Mouse (Mus musculus) hindbrain, embryonic 10.5 days (tissue): Measurements from ENCODE around the gene Aox1. TPM values are rescaled to one million over a fixed set of nuclear protein-coding genes. Genes with fewer than 3 reads are reported as not detected.

Experiments
- DNase-seq: peaks from one replicate; pipeline ENCODE4 v3.0.0-alpha.2; 2017; ENCODE audit warnings: low spot score
- H3K27ac ChIP-seq: fragments of 300-500 bp; sonication (generic); 2 replicates; pipeline ENCODE4 v1.5.1; 2016; ENCODE audit warnings: mild to moderate bottlenecking, moderate library complexity
- H3K27me3 ChIP-seq: fragments of 300-500 bp; sonication (generic); 2 replicates; pipeline ENCODE4 v1.6.1; 2016; ENCODE audit warnings: mild to moderate bottlenecking; ENCODE audit not compliant: poor library complexity, insufficient read depth, severe bottlenecking
- H3K36me3 ChIP-seq: fragments of 300-500 bp; sonication (generic); 2 replicates; pipeline ENCODE4 v1.6.1; 2016; ENCODE audit warnings: mild to moderate bottlenecking, moderate library complexity
- H3K4me1 ChIP-seq: fragments of 300-500 bp; sonication (generic); replicated peaks from 2 replicates; pipeline ENCODE4 v1.6.1; 2016; ENCODE audit warnings: mild to moderate bottlenecking
- H3K4me3 ChIP-seq: fragments of 300-500 bp; sonication (generic); 2 replicates; pipeline ENCODE4 v1.5.1; 2016; ENCODE audit warnings: mild to moderate bottlenecking, moderate library complexity
- H3K9me3 ChIP-seq: fragments of 300-500 bp; sonication (generic); 2 replicates; pipeline ENCODE4 v1.6.1; 2016; ENCODE audit warnings: mild to moderate bottlenecking, moderate library complexity
- WGBS: fragments of 180-500 bp; shearing (Covaris S2); methylation state at CpG from one replicate; pipeline ENCODE4 v1.1.7; 2016; 5-methylcytosine and 5-hydroxymethylcytosine counted together
- polyA plus RNA-seq: library from polyadenylated mRNA; unstranded; fragments of >200 nt; fragmentation: Nextera tagmentation; extraction: Ambion mirVana; gene quantifications from 2 replicates; pipeline ENCODE4 v1.2.1, GENCODE M21; 2016

The Aox1 gene
- polyA plus RNA-seq, 1 experiment from 2014 or later: 0.03 TPM

DNA sequence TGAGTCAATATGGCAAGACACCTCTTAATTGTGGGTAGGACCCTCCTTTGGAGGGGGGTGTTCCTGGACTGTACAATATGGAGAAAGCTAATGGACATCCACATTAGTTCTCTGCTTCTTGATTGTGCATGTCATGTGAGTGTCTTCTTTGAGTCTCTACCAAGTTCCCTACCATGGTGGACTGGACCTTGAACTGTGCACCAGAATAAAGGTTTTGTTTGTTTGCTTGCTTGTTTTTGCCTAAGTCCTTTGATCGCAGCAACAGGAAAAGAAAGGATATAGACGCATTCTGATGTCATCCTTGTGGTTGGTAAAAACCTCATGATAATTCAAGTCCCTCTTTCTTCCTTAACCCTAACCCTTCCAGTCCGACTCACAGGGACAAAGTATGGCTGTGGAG is 88.5 kb downstream of the Aox1 start:
- H3K27ac ChIP-seq: no peak overlapping the region
- no peak overlapping the region for H3K4me3 ChIP-seq
- 93% methylated on average over 3 of the region's 3 CpGs for WGBS
- no peak for DNase-seq
- no peaks in the 10 kb centered on the region for H3K27me3 ChIP-seq
- H3K36me3 ChIP-seq: no peaks in the 10 kb centered on the region
- no peaks in the 10 kb centered on the region for H3K4me1 ChIP-seq
- H3K9me3 ChIP-seq: no peaks in the 10 kb centered on the region

DNA sequence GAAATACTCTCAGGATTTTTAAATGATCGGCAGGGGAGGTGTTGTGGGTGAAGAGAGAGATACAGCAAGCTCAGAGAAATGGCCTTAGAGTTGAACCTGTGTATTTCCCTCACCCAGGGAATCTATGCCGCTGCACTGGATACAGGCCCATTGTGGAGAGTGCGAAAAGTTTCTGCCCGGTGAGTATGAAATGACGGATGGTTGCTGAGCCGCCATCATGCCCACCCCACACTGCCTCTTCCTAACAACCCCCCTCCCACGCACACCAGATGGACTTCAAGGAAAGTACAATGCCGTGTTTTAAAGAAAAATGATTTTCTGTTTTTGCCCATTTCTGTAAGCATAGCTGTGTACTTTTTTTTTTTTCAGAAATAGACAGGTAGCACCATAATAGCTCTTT is 95.2 kb downstream of the Aox1 start:
- H3K9me3 ChIP-seq: no peaks in the 10 kb centered on the region
- no peaks in the 10 kb centered on the region for H3K4me1 ChIP-seq
- 90% methylated on average over 8 of the region's 8 CpGs for WGBS
- H3K4me3 ChIP-seq: no peak overlapping the region
- H3K36me3 ChIP-seq: no peaks in the 10 kb centered on the region
- no peak for DNase-seq
- no peak overlapping the region for H3K27ac ChIP-seq
- H3K27me3 ChIP-seq: no peaks in the 10 kb centered on the region

DNA sequence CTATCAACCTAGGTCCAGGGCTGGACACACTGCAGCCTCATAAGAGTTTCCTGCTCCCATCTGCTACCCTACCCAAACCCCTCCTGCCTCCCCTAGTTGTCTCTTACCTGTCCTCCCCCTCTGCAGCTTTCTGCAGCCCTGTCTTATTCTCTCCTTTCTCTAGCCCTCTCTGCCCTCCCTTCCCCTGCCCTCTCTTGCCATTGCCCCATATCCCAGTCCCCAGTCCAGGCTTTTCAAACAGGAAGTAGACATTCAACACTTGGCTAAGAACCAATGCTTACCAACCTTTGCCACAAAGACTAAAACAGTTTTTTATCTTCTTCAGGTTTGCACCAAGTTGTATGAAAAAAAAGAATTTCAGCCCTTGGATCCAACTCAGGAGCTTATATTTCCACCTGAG is 108.2 kb downstream of the Aox1 start:
- Histone ChIP-seq H3K9me3 (no peaks in the 10 kb centered on the region), H3K4me3 (no peak overlapping the region), H3K4me1 (no peaks in the 10 kb centered on the region), H3K36me3 (no peaks in the 10 kb centered on the region), H3K27me3 (no peaks in the 10 kb centered on the region), H3K27ac (no peak overlapping the region)
- DNase-seq: no peak

DNA sequence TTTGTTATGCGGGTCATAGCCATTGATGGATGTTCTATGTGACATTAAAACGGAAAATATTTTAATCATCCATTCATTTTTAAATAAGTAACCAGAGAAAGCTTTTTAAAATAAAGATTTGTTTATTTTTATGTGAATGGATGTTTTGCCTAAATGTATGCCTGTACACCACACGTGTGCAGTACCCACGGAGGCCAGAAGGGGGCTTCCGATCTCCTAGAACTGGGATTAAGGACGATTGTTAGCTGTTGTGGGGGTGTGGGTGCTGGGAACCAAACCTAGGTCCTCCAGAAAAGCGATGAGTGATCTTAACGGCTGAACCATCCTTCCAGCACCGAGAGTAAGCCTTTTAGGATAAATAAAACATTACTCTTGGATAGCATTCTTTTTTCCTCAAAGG is 109.3 kb downstream of the Aox1 start:
- DNase-seq: no peak
- 90% methylated on average over 9 of the region's 9 CpGs for WGBS
- Histone ChIP-seq H3K36me3 (no peaks in the 10 kb centered on the region), H3K27ac (no peak overlapping the region), H3K4me1 (no peaks in the 10 kb centered on the region), H3K9me3 (no peaks in the 10 kb centered on the region), H3K4me3 (no peak overlapping the region), H3K27me3 (no peaks in the 10 kb centered on the region)

DNA sequence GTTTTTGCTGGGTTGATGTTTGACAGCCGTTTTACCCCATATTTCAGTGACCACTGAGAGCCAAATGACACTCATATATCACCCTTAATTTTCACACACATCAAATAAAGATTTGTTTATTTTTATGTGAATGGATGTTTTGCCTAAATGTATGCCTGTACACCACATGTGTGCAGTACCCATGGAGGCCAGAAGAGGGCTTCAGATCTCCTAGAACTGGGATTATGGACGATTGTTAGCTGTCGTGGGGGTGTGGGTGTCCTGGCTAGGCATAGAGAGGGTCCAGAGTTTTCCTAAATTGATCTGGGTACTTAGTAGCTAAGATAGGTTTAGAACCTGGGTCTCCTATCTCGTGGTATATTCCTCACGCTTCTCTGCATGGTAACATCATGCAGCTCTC is 110.9 kb downstream of the Aox1 start:
- Histone ChIP-seq H3K4me1 (no peaks in the 10 kb centered on the region), H3K27me3 (no peaks in the 10 kb centered on the region), H3K36me3 (no peaks in the 10 kb centered on the region), H3K27ac (no peak overlapping the region), H3K4me3 (no peak overlapping the region), H3K9me3 (no peaks in the 10 kb centered on the region)
- 89% methylated on average over 5 of the region's 5 CpGs for WGBS
- DNase-seq: no peak

DNA sequence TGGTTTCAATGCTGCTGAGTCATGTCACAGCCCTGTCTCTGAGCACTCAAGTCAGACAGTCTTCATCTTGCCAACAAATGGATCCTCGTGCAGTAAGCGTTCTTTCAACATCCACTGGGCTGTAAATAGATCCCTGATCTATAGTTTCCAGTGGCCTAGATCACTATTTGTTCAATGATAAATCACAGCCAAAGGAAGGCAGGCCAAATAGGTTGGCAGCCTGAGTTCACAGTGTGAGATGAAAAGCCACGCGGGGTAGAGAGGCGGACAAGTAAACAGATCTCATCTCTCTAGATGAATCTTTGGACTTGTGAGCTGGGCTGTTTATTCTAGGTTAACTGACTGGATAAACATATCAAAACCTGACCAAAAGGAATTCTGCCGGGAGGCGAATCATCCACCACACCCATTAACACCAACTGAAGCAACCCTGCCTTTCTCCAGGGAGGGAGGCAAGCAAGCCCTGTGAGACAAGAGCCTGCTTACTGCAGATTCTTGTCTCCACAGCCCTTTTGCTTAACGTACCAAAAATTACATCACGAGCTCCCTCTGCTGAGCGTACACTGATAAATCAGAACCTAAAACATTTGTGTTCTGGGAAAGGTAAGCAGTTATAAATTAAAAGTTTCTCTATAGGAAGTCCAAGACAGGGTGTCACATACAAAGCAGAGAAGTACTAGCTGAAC is 114.8 kb downstream of the Aox1 start:
- Histone ChIP-seq H3K9me3 (no peaks in the 10 kb centered on the region), H3K36me3 (no peaks in the 10 kb centered on the region), H3K27me3 (no peaks in the 10 kb centered on the region), H3K4me3 (no peak overlapping the region), H3K4me1 (no peaks in the 10 kb centered on the region), H3K27ac (no peak overlapping the region)
- WGBS: 81% methylated on average over 10 of the region's 10 CpGs
- no peak for DNase-seq

DNA sequence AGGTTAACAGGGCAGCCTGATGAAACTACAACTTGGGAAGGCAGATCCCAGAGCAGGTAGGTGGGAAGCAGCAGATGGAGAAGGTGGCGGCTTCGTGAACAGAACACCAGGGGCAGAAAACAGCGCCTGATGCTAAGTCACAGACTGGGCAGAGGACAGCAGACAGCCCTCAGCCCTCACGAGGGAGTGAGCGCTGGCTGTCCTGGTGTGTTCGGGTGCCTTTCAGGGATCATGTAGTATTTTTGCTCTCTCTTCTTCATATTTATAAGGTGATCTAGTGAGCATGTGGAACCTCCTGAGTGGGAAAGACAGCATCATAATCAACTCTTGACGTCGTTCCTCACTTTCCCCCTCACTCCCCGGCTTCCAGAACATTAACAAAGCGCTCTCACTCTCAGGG is 116.3 kb downstream of the Aox1 start:
- no peaks in the 10 kb centered on the region for H3K9me3 ChIP-seq
- H3K4me1 ChIP-seq: no peaks in the 10 kb centered on the region
- no peak overlapping the region for H3K4me3 ChIP-seq
- no peaks in the 10 kb centered on the region for H3K27me3 ChIP-seq
- WGBS: 86% methylated on average over 10 of the region's 10 CpGs
- no peak for DNase-seq
- H3K27ac ChIP-seq: no peak overlapping the region
- no peaks in the 10 kb centered on the region for H3K36me3 ChIP-seq

DNA sequence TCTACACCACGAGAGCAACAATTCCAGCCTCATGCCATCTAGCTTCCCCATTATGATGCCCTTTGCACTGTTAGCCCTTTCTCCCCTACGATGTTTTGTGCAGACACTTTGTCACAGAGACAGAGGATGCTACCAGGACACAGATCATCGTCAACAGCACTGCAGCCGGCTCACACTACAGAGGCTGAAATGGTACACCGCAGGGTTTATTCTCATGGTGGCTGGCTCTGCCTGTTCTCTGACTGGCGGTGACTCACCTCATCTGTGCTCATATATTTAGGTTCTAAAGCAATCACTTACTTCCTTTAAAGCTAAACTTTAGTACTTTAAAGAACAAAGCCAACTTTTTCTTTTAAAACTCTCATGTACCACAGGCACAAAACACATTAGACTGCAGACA is 118.0 kb downstream of the Aox1 start:
- Histone ChIP-seq H3K27ac (no peak overlapping the region), H3K9me3 (no peaks in the 10 kb centered on the region), H3K27me3 (no peaks in the 10 kb centered on the region), H3K36me3 (no peaks in the 10 kb centered on the region), H3K4me1 (no peaks in the 10 kb centered on the region), H3K4me3 (no peak overlapping the region)
- no peak for DNase-seq
- 86% methylated on average over 6 of the region's 6 CpGs for WGBS

DNA sequence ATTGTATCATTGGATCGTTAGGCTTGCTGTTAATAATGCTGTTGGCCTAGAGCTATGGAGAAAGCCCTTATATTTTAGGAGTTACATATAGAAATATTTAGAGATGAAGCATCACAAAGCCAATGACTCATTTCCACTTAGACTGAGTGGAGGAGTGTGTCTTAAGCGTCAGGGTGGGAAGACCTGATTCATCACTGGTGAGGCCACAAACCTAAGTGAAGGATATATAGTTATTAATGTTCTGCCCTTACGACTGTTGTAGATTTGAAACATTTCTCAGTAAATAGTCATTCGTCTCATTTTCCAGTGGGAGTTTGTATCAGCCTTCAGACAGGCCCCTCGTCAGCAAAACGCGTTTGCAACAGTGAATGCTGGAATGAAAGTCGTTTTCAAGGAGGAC is 122.5 kb downstream of the Aox1 start:
- Histone ChIP-seq H3K4me3 (no peak overlapping the region), H3K27me3 (no peaks in the 10 kb centered on the region), H3K27ac (no peak overlapping the region), H3K9me3 (no peaks in the 10 kb centered on the region), H3K4me1 (no peaks in the 10 kb centered on the region), H3K36me3 (no peaks in the 10 kb centered on the region)
- 86% methylated on average over 8 of the region's 8 CpGs for WGBS
- DNase-seq: no peak

Other genes with a start within 250 kb of the Aox1 start
- gene Sgo2a, start 34.0 kb upstream of the Aox1 start, polyA plus RNA-seq: 16.5 and 19.6 TPM in 2 replicates
- 18.5 and 19.2 TPM in 2 replicates for gene Kctd18, start 11.0 kb upstream of the Aox1 start, polyA plus RNA-seq
- 0.06 and 0.26 TPM in 2 replicates for gene Aox3, start 83.2 kb downstream of the Aox1 start, polyA plus RNA-seq
- gene Aox4, start 180.5 kb downstream of the Aox1 start, polyA plus RNA-seq: 0.05 and 0.07 TPM in 2 replicates
- gene Aox2, start 248.4 kb downstream of the Aox1 start, polyA plus RNA-seq: 0.05 TPM in 1 of 2 replicates, not detected in the other